Mouse (Mus musculus): ENCODE data around the gene Itga8. TPM values are rescaled to one million over a fixed set of nuclear protein-coding genes. Genes with fewer than 3 reads are reported as not detected.

Itga8 gene
- total and polyA plus RNA-seq, 3 experiments = 3.5 to 10.6 (median 7.5) TPM

DNA sequence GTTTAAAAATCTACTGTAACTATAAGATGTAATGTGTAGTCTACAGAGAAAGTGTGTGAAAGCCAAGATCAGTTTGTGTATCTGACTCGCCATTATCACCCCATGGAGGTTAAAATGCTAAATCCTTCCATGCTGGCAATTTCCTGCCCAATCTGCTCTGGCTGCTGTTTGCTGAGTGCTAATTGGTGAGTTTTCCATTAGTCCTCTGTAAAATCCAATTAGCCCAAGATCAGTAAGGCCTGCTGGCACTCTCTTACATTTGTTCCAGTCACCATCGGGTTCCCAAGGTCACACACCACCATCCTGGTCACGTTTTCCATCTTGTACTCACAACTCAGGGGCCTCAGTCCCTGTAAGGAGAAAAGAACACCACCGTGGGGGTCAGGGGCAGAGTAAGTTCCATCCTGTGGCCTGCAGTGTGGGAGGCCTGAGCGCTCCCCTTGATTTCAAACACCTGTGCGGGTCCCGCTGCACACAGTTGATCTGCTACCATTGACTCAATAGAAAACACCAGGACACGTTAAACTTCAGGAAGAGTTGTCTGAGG is 119.2 kb downstream of the Itga8 start:
- Histone ChIP-seq H3K9ac (ENCODE audit: insufficient read depth, low read depth) (no peak overlapping the region), H3K79me2 (replicated peaks; ENCODE audit: control insufficient read depth, extremely low read depth, insufficient read depth, poor library complexity, severe bottlenecking) (no peaks in the 10 kb centered on the region), H3K36me3 (replicated peaks in 1 of 2; ENCODE audit: control insufficient read depth in 1 of 2, insufficient read depth in 1 of 2, low read length in 1 of 2) (peaks cover 6 to 54% of the 10 kb centered on the region in 2 experiments), H3K4me1 (ENCODE audit: control insufficient read depth in 1 of 2, insufficient read depth in 2 of 2) (no peaks in the 10 kb centered on the region), H3K27ac (ENCODE audit: insufficient read depth, low read depth) (no peak overlapping the region), H3K4me3 (replicated peaks in 1 of 3; ENCODE audit: low read depth in 2 of 3, low read length in 2 of 3, poor library complexity in 1 of 3) (no peak overlapping the region), H3K9me3 (replicated peaks; ENCODE audit: low read length) (no peaks in the 10 kb centered on the region), H3K4me2 (ENCODE audit: insufficient read depth, low read depth, poor library complexity, severe bottlenecking) (no peak overlapping the region), H3K27me3 (replicated peaks) (no peaks in the 10 kb centered on the region)
- in situ Hi-C loops (cut with MboI; ENCODE audit: low pct_ligation_motif_present, low pct_unique_long_range_greater_than_20kb, low sequenced_read_pairs) (no loop called here), dilution Hi-C loops (cut with MboI; ENCODE audit: extremely low pct_ligation_motif_present, extremely low pct_unique_long_range_greater_than_20kb, low sequenced_read_pairs) (no loop called here)
- no peak for DNase-seq (ENCODE audit: extremely low read depth)
- TF ChIP-seq RAD21 (IDR thresholded peaks at IDR 0.05; ENCODE audit: low read depth, low read length) = no peak
- no peak for TF ChIP-seq USF2 (conservative IDR thresholded peaks at IDR 0.05; ENCODE audit: low read depth, low read length)
- no peak for TF ChIP-seq HCFC1 (IDR thresholded peaks at IDR 0.05; ENCODE audit: low read depth, low read length)
- no peak for TF ChIP-seq GABPA (IDR thresholded peaks at IDR 0.05; ENCODE audit: insufficient replicate concordance, low read depth, low read length)
- TF ChIP-seq ZNF384 (IDR thresholded peaks at IDR 0.05; ENCODE audit: low read depth, low read length) = no peak
- no peak for TF ChIP-seq MAX (IDR thresholded peaks at IDR 0.05; ENCODE audit: low read length)
- TF ChIP-seq ETS1 (conservative IDR thresholded peaks at IDR 0.05; ENCODE audit: low read depth, low read length) = no peak

DNA sequence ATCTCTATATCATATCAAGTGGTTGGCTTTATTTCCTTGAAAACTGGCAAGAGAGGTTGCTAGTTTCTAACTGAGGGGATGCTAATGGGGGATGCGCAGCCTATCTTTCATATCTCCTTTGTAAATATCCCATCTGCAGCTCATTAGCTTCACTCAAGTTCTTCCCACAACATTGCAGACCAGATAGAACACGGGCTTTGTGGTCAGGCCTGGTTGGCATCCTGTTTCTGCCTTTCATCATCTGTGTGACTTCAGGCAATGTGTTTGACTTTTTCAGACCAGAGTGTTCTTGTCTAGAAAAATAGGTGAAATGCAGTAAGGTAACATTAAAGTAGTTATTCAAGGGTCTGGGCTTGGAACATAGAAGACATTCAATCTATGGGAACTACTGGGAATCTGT is 121.1 kb downstream of the Itga8 start:
- TF ChIP-seq JUND (conservative IDR thresholded peaks at IDR 0.05; ENCODE audit: low read depth, low read length) (no peak), HCFC1 (IDR thresholded peaks at IDR 0.05; ENCODE audit: low read depth, low read length) (no peak), USF2 (conservative IDR thresholded peaks at IDR 0.05; ENCODE audit: low read depth, low read length) (no peak), TCF12 (IDR thresholded peaks at IDR 0.05; ENCODE audit: low read depth, low read length) (no peak), MAX (IDR thresholded peaks at IDR 0.05; ENCODE audit: low read length) (no peak), MAZ (IDR thresholded peaks at IDR 0.05; ENCODE audit: low read depth, low read length) (no peak), GABPA (IDR thresholded peaks at IDR 0.05; ENCODE audit: insufficient replicate concordance, low read depth, low read length) (no peak), NRF1 (IDR thresholded peaks at IDR 0.05; ENCODE audit: low read depth, low read length) (no peak), NELFE (IDR thresholded peaks at IDR 0.05; ENCODE audit: low read depth, low read length) (no peak), MEF2A (IDR thresholded peaks at IDR 0.05; ENCODE audit: borderline replicate concordance, low read depth, low read length) (no peak)
- dilution Hi-C loops (cut with MboI; ENCODE audit: extremely low pct_ligation_motif_present, extremely low pct_unique_long_range_greater_than_20kb, low sequenced_read_pairs) (no loop called here), in situ Hi-C loops (cut with MboI; ENCODE audit: low pct_ligation_motif_present, low pct_unique_long_range_greater_than_20kb, low sequenced_read_pairs) (no loop called here)
- no peak overlapping the region for H3K27ac ChIP-seq (ENCODE audit: insufficient read depth, low read depth)
- H3K79me2 ChIP-seq (replicated peaks; ENCODE audit: control insufficient read depth, extremely low read depth, insufficient read depth, poor library complexity, severe bottlenecking) = no peaks in the 10 kb centered on the region
- no peaks in the 10 kb centered on the region for H3K9me3 ChIP-seq (replicated peaks; ENCODE audit: low read length)
- no peak overlapping the region for H3K4me2 ChIP-seq (ENCODE audit: insufficient read depth, low read depth, poor library complexity, severe bottlenecking)
- H3K4me3 ChIP-seq (replicated peaks in 1 of 3; ENCODE audit: low read depth in 2 of 3, low read length in 2 of 3, poor library complexity in 1 of 3) = no peak overlapping the region
- peaks cover 0 to 44% of the 10 kb centered on the region in 2 experiments for H3K36me3 ChIP-seq (replicated peaks in 1 of 2; ENCODE audit: control insufficient read depth in 1 of 2, insufficient read depth in 1 of 2, low read length in 1 of 2)
- no peak overlapping the region for H3K9ac ChIP-seq (ENCODE audit: insufficient read depth, low read depth)
- no peak for DNase-seq (ENCODE audit: extremely low read depth)
- H3K4me1 ChIP-seq (ENCODE audit: control insufficient read depth in 1 of 2, insufficient read depth in 2 of 2) = no peaks in the 10 kb centered on the region
- H3K27me3 ChIP-seq (replicated peaks) = no peaks in the 10 kb centered on the region

All from CH12.LX (cell line).